Mouse (Mus musculus): Measurements from ENCODE around the gene Gm49416. TPM values are rescaled to one million over a fixed set of nuclear protein-coding genes. Genes with fewer than 3 reads are reported as not detected.

Gm49416 gene
- polyA plus RNA-seq, 1 experiment: 1.2 TPM

DNA sequence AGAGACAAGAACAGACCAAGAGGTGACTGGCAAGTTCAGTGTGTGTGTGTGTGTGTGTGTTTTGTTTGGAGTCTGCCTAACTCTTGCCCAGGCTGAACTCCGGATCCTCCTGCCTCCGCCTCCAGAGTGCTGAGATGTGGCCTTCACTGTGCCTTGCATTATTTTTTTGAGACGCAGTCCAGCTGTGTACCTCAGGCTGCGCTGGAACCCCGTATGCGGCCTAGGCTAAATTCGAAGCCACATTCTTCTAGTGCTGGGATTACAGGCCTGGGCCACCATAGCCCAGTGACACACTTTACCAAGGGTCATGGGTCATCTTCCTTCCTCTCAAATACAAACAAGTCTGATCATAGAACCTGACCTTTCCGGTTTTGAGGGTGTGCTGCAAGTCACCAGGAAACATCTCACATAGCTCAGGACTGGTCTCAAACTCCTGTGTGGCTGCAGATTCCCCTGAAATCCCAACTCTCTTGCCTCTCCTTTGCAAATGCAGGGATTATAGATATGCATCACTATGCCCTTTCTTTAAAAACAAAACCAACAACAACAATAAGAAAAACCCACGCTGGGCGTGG lies 16.4 kb upstream of the Gm49416 start:
- Histone ChIP-seq H3K27me3 (ENCODE audit: control insufficient read depth, insufficient read depth, low read length) (no peaks in the 10 kb centered on the region), H3K36me3 (ENCODE audit: control insufficient read depth, insufficient read depth, low read length) (peaks cover 17% of the 10 kb centered on the region), H3K4me1 (ENCODE audit: control insufficient read depth, insufficient read depth, insufficient read length) (peaks cover 3% of the 10 kb centered on the region; the same call in 1 of the 2 replicates), H3K27ac (ENCODE audit: insufficient read depth, low read length) (no peak overlapping the region), H3K4me3 (ENCODE audit: extremely low read depth, insufficient read depth, insufficient read length) (peak overlapping the region; percentile 78)
- no peak for TF ChIP-seq CTCF (IDR thresholded peaks at IDR 0.05; ENCODE audit: extremely low read depth, insufficient read depth, insufficient read length, insufficient replicate concordance)
- no peak for TF ChIP-seq POLR2A (IDR thresholded peaks at IDR 0.05; ENCODE audit: low read depth, low read length)
- WGBS: 72% methylated on average over 10 of the region's 10 CpGs
- no peak for DNase-seq (ENCODE audit: low read depth in 1 of 2, low spot score in 2 of 2)

DNA sequence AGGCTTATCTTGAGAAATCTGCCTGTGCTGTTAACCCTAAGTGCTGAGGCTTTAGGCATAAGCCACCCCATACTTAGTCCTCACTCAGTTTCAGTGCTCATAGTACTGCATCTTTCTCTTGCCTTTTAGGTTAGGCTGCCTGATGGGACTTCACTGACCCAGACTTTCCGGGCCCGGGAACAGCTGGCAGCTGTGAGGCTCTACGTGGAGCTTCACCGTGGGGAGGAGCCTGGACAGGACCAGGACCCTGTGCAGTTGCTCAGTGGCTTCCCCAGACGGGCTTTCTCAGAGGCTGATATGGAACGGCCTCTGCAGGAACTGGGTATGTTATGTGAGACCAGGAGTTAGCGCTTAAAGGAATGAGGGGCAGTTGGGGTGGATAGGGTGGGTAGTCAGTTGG lies 13.7 kb upstream of the Gm49416 start:
- Histone ChIP-seq H3K27me3 (ENCODE audit: control insufficient read depth, insufficient read depth, low read length) (no peaks in the 10 kb centered on the region), H3K36me3 (ENCODE audit: control insufficient read depth, insufficient read depth, low read length) (peaks cover 18% of the 10 kb centered on the region), H3K4me1 (ENCODE audit: control insufficient read depth, insufficient read depth, insufficient read length) (peaks cover 3% of the 10 kb centered on the region; the same call in 1 of the 2 replicates), H3K27ac (ENCODE audit: insufficient read depth, low read length) (no peak overlapping the region), H3K4me3 (ENCODE audit: extremely low read depth, insufficient read depth, insufficient read length) (no peak overlapping the region)
- 92% methylated on average over 7 of the region's 7 CpGs for WGBS
- DNase-seq (ENCODE audit: low read depth in 1 of 2, low spot score in 2 of 2): no peak
- no peak for TF ChIP-seq CTCF (IDR thresholded peaks at IDR 0.05; ENCODE audit: extremely low read depth, insufficient read depth, insufficient read length, insufficient replicate concordance)
- TF ChIP-seq POLR2A (IDR thresholded peaks at IDR 0.05; ENCODE audit: low read depth, low read length): no peak

DNA sequence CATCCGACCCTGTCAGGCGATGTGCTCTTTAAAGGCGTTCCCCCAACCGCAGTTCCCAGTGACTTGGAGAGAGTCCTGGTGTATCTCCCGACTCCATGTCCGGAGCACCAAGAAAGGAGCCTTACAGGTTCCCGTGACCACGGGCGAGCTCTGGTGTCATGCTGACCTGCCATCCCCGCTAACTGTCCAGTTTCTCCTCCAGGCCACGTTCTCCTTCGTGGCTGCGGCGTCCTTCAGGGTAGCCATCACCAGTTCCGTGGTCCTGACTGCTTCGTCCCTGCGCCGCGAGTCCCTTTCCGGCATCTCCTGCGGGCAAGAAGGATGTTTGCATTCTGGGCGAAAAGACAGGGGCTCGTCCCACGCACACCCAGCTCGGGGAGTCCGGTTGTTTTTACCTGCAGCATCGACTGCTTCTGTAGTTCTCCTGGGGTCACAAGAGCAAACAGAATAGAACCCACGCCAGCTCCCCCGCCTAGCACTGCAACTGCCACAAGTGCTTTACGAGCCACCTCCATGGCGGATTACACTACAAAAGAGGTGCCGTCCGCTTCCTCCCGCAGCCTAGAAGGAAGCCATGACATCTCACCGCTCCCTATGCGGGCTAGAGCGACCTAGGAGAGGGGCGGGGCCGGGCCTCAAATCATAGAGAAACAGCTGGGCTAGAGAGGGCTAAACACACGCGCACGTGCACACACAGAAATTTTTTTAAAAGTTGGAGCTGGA lies 8.3 kb upstream of the Gm49416 start, which contains the start of gene Uqcc3:
Uqcc3 (minus strand) TSS at position 613 of the 723 bp plus-strand sequence.
- no peaks in the 10 kb centered on the region for H3K27me3 ChIP-seq (ENCODE audit: control insufficient read depth, insufficient read depth, low read length)
- WGBS: under 1% methylated on average over 42 of the region's 42 CpGs
- peak; percentile 81 to 87 for DNase-seq (ENCODE audit: low read depth in 1 of 2, low spot score in 2 of 2)

GRCm38 (mm10) chr19:8881034-8881392 lies 7.7 kb upstream of the Gm49416 start:
- WGBS: 2% methylated on average over 3 of the region's 3 CpGs
- no peak overlapping the region for H3K27ac ChIP-seq (ENCODE audit: insufficient read depth, low read length)
- no peaks in the 10 kb centered on the region; the same call in 1 of the 2 replicates for H3K4me1 ChIP-seq (ENCODE audit: control insufficient read depth, insufficient read depth, insufficient read length)
- no peak for DNase-seq (ENCODE audit: low read depth in 1 of 2, low spot score in 2 of 2)
- no peaks in the 10 kb centered on the region for H3K27me3 ChIP-seq (ENCODE audit: control insufficient read depth, insufficient read depth, low read length)
- H3K4me3 ChIP-seq (ENCODE audit: extremely low read depth, insufficient read depth, insufficient read length): peak overlapping the region; percentile 89
- TF ChIP-seq CTCF (IDR thresholded peaks at IDR 0.05; ENCODE audit: extremely low read depth, insufficient read depth, insufficient read length, insufficient replicate concordance): no peak
- TF ChIP-seq POLR2A (IDR thresholded peaks at IDR 0.05; ENCODE audit: low read depth, low read length): no peak
- H3K36me3 ChIP-seq (ENCODE audit: control insufficient read depth, insufficient read depth, low read length): peaks cover 1% of the 10 kb centered on the region; the same call in 1 of the 2 replicates

More for the DNA sequence above, 8.3 kb upstream of the Gm49416 start, which contains the start of gene Uqcc3:
- Histone ChIP-seq H3K4me3 (ENCODE audit: extremely low read depth, insufficient read depth, insufficient read length) (peak within 1 kb of the TSS; percentile 89), H3K36me3 (ENCODE audit: control insufficient read depth, insufficient read depth, low read length) (peaks cover 2% of the 10 kb centered on the region; the same call in 1 of the 2 replicates), H3K4me1 (ENCODE audit: control insufficient read depth, insufficient read depth, insufficient read length) (no peaks in the 10 kb centered on the region; the same call in 1 of the 2 replicates), H3K27ac (ENCODE audit: insufficient read depth, low read length) (peak within 1 kb of the TSS; percentile 69)
- no peak for TF ChIP-seq CTCF (IDR thresholded peaks at IDR 0.05; ENCODE audit: extremely low read depth, insufficient read depth, insufficient read length, insufficient replicate concordance)
- TF ChIP-seq POLR2A (IDR thresholded peaks at IDR 0.05; ENCODE audit: low read depth, low read length): peak; percentile 85

GRCm38 (mm10) chr19:8883616-8884015 lies 5.1 kb upstream of the Gm49416 start, which contains the start of the genes Lbhd1 and Gm49403:
Gene Lbhd1, plus strand, starts transcription at chr19:8883732.
Gene Gm49403, plus strand, starts transcription at chr19:8883930.
- no peak for DNase-seq (ENCODE audit: low read depth in 1 of 2, low spot score in 2 of 2)
- Histone ChIP-seq H3K27me3 (ENCODE audit: control insufficient read depth, insufficient read depth, low read length) (no peaks in the 10 kb centered on the region), H3K4me1 (ENCODE audit: control insufficient read depth, insufficient read depth, insufficient read length) (peaks cover 5% of the 10 kb centered on the region; the same call in 1 of the 2 replicates), H3K27ac (ENCODE audit: insufficient read depth, low read length) (no peak within 1 kb of the TSS), H3K36me3 (ENCODE audit: control insufficient read depth, insufficient read depth, low read length) (no peaks in the 10 kb centered on the region), H3K4me3 (ENCODE audit: extremely low read depth, insufficient read depth, insufficient read length) (no peak within 1 kb of the TSS)
- 93% methylated on average over 3 of the region's 3 CpGs for WGBS
- TF ChIP-seq POLR2A (IDR thresholded peaks at IDR 0.05; ENCODE audit: low read depth, low read length) (no peak), CTCF (IDR thresholded peaks at IDR 0.05; ENCODE audit: extremely low read depth, insufficient read depth, insufficient read length, insufficient replicate concordance) (no peak)

GRCm38 (mm10) chr19:8886916-8887584 lies 1.7 kb upstream of the Gm49416 start:
- Histone ChIP-seq H3K27ac (ENCODE audit: insufficient read depth, low read length) (no peak overlapping the region), H3K36me3 (ENCODE audit: control insufficient read depth, insufficient read depth, low read length) (peaks cover 6% of the 10 kb centered on the region), H3K27me3 (ENCODE audit: control insufficient read depth, insufficient read depth, low read length) (no peaks in the 10 kb centered on the region), H3K4me3 (ENCODE audit: extremely low read depth, insufficient read depth, insufficient read length) (no peak overlapping the region), H3K4me1 (ENCODE audit: control insufficient read depth, insufficient read depth, insufficient read length) (0 out of 2 replicates have a peak, but pooled peaks cover 5% of the 10 kb centered on the region)
- DNase-seq (ENCODE audit: low read depth in 1 of 2, low spot score in 2 of 2): no peak
- TF ChIP-seq CTCF (IDR thresholded peaks at IDR 0.05; ENCODE audit: extremely low read depth, insufficient read depth, insufficient read length, insufficient replicate concordance): no peak
- TF ChIP-seq POLR2A (IDR thresholded peaks at IDR 0.05; ENCODE audit: low read depth, low read length): no peak
- WGBS: 73% methylated on average over 1 of the region's 1 CpGs

All from spleen, adult 2 months (tissue).